Mouse (Mus musculus) urinary bladder, adult 2 months (tissue): ENCODE data around the gene Draxin. TPM values are rescaled to one million over a fixed set of nuclear protein-coding genes. Genes with fewer than 3 reads are reported as not detected.
"Not testable (repeated sequence)": the region's sequence is repeated elsewhere in the genome, so short reads cannot be mapped to it uniquely, and the experiment has no call there.

Experiments used
- DNase-seq: peaks from one replicate; pipeline ENCODE4 v3.0.0; 2022; ENCODE audit warnings: low spot score
- polyA plus RNA-seq: library from polyadenylated mRNA; depleted of rRNA; stranded (reverse); fragments of >200 nt; gene quantifications from 2 replicates; pipeline ENCODE4 v1.2.3, GENCODE M21; 2012

Gene Draxin
- polyA plus RNA-seq, 1 experiment = 0.01 TPM

DNA sequence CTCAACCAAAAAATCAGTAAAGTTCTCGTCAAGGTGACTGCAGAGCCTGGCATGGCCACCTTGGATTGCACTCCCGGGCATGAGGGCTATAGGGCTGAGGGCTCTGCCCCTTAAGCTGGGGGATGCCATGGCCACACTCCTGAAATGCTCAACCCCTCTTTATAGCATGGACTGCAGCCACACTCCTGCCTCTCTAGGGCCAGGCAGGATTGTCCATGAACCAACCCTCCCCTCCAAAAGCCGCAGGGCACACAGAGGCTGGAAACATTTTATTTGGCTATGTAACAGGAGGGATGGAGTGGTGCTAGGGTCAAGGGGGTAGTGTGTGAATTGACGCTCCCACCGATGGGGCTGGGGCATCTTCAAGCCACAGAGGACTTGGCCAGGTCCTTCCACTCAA lies 22.0 kb upstream of the Draxin start:
- DNase-seq = no peak

GRCm38 (mm10) chr4:148151267-148152168 lies 21.0 kb upstream of the Draxin start, which contains the start of gene Fbxo6:
Gene Fbxo6 (minus strand): TSS chr4:148152140.
- peak; percentile 82 for DNase-seq

GRCm38 (mm10) chr4:148150953-148151266 lies 20.4 kb upstream of the Draxin start:
- no peak for DNase-seq

GRCm38 (mm10) chr4:148150242-148150641 lies 19.7 kb upstream of the Draxin start:
- DNase-seq = no peak

GRCm38 (mm10) chr4:148149540-148149939 lies 19.0 kb upstream of the Draxin start:
- no peak for DNase-seq

DNA sequence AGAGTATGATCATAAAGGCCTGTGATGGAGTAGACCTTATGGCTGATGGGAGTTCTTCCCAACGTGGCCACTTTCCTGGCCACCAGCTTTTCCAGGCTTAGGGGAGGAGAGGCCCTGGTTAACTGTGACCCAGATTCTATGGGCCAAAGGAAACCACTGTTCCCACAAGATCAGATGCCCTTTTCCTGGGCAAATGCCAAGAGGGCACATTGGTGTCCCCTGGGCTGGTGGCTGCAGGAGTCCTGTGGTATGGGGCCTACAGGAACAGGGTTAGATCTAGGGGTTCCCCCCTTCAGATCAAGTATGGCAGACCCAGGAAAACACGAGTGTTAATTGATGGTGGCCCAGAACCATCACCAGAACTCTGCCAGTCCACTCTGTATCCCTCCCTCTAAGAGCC lies 17.2 kb upstream of the Draxin start:
- no peak for DNase-seq

DNA sequence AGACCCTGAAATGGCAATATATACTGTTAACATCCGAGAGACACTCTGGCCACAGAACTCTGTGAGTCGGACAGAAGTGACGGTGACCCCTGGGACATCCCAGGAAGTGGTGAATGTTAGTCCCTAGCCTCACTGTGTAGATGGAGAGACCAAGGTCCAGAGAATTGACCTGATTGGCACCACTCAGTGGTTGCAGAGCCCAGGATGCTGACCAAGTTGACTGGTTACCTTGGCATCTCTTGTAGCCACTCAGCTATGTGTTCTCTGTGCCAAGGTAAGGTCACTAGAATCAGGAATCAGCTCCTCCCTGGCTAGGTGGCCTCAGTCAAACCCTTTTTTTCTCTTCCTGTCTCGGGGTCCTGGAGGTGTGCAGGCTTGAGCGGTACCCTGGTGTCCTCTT lies 13.2 kb upstream of the Draxin start:
- no peak for DNase-seq

DNA sequence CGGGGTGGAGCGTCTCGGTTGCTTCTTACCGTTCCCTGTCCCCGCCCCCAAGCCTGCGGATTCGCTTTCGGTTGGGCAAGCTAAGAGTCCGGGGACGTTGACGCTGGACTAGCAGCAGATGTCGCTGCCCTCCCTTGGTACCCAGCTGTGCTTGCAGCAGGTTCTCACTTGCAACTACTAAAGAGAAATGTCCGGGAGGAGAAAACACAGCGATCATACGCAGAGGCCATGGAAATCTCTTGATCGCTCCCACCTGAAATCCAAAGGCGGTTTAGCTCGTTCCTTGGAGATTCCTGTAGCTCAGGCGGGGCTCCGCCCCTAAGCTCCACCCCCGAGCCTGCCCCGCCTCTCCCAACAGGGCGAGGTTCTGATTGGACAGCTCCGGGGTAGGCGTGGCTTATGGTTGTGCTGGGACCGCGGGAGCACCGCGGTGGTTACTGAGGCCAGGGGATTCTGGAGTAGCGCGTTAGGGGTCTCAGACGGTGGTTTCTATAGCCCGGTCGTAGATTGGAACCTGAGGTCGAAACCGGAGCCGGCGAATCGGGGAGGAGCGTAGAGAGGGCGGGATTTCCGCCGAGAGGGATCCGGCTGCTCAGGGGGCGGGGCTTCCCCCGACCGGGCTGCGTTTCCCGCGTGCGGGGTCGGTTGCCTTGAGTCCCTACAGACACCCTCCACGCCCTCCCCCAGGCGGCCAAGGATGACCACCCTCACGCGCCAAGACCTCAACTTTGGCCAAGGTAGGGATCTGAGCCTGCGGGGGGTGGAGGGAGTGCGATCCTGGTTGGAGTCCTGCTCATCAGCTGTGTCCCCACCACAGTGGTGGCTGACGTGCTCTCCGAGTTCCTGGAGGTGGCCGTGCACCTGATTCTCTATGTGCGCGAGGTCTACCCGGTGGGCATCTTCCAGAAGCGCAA lies 9.9 kb upstream of the Draxin start:
- DNase-seq = peak; percentile 93

DNA sequence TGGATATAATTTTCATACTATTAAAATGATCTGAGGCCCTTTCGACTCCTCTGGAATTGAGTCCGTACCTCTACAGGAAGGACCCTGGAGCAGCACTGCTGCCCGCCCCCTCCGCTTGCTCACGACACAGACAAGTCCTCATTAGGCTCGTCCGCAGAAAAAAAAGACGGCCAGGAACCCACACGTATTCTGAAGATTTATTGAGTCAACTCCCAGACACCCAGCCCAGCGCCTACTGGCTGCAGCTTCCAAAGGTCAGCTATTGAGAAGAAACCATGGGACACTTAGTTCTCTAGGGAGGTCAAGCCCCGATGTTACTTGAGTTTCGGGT lies 9.2 kb upstream of the Draxin start:
- no peak for DNase-seq

DNA sequence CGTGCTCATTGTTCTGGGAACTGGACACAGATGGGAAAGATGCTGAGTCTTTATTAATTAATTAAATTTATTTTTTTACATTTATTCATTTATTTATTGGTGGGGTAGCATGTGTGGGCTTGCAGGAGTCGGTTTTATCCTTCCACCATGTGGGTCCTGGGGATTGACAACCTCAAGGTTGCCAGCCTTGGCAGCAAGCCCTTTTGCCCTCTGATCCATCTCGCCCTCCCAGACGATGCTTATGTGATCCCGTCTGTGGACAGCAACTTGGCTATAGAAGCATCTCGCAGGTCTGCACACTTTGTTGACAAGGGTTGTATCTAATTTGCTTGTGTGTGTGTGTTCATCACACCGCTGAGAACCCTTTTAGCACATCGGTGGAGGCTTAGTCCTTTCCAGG lies 7.0 kb upstream of the Draxin start:
- no peak for DNase-seq

DNA sequence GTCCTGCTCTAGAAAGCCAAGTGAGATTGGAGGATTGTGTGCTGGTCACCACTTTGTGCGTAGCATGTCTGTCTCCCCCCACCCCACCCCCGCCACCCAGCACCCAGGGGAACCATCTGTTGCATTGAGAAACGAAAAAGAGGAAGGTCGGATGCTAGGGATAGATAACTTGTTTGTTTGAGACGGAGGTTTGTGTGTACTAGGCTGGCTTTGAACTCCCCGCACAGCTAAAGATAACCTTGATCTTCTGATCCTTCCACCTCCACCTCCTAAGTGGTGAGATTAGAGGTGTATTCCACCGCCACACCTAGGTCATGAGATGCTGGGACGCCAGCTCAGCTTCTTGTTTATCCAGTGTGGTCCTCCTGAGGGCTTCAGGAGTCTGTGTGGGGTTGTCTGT lies 4.5 kb upstream of the Draxin start:
- DNase-seq = no peak

DNA sequence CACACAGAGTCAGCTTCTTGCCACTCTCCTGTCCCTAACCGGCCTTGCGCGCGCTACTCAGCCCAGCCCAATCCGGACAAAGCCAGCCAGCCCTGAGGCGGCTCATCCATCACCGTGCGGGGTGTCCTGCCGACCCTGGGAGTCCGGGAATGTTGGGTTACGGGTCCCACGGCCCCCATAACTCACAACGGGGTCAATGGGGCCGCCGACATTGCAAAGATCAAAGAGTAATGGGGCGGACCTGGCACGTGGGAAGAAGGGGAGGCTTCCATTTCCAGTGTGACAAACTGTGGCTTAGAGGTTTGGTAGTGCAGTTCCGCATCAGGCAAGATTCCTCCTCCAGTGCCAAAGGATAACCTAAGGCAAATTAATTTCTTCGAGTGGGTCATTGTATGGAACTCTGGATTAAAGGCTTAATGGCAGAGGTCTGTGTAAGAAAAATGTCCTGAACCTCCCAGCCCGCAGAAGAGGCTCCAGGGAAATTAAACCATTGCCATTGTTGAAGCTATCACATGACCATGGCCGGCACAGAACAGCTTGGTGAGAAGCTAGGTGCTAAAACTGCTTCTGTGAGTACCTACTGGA lies 1.1 kb upstream of the Draxin start:
- DNase-seq = no peak

DNA sequence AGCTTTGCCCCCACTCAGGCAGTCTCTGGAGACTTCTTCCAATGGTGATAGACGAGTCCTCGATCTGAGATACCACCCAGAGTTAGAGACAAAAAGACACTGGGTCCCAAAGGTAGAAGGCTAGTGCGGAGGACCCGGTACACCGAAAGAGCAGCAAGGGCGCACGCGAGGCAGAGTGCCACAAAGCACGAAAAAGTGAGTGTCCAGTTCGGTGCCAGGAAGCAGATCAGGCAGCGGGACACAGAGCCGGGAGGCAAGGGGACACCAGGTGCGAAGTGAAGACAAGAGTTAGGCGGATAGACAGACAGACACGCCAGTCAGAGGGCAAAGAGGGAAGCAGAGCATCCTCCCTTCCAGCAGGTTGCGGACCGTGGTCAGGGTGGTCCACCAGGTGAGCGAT lies 365 bp downstream of the Draxin start, which contains the start of gene Mad2l2:
Mad2l2 (plus strand) TSS at position 252 of the 400 bp plus-strand sequence.
- no peak for DNase-seq

DNA sequence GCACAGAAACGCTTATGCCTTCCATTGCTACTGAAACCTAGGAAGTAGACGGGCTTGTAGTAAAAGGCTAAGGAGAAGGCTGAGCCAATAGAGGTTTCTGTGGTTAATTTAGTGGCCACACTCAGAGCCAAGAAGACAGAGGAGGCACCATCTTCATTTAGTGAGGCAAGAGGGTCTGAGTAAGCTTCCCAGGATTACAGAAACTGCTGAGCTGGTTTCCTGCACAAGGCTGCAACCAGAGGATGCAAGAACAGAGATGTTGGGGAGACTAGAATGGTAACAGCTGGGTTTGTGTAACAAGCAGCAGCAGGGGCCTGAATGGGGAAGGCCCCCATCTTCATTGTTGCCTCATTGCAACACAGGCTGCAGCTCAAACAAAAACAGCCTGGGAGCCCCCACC lies 1.8 kb downstream of the Draxin start:
- no peak for DNase-seq

- no peak for DNase-seq
Measured at GRCm38 (mm10) chr4:148128241-148128640, 2.3 kb downstream of the Draxin start.

DNA sequence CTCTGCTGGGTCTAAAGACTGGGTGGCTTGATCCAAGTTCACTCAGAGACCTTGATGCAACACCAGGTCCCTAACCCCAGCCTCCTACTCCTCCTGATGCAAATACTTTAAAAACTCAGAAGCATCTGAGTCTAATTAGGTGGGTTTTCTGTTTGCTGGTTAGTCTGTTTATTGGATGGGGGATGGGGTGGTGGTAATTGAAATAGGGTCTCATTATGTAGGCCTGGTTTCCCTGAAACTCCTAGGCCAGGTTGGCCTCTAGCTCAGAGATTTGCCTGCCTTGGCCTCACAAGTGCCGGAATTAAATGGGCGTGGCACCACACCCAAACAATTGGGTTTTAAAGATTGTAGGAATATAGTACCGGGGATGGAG lies 7.8 kb downstream of the Draxin start:
- no peak for DNase-seq

DNA sequence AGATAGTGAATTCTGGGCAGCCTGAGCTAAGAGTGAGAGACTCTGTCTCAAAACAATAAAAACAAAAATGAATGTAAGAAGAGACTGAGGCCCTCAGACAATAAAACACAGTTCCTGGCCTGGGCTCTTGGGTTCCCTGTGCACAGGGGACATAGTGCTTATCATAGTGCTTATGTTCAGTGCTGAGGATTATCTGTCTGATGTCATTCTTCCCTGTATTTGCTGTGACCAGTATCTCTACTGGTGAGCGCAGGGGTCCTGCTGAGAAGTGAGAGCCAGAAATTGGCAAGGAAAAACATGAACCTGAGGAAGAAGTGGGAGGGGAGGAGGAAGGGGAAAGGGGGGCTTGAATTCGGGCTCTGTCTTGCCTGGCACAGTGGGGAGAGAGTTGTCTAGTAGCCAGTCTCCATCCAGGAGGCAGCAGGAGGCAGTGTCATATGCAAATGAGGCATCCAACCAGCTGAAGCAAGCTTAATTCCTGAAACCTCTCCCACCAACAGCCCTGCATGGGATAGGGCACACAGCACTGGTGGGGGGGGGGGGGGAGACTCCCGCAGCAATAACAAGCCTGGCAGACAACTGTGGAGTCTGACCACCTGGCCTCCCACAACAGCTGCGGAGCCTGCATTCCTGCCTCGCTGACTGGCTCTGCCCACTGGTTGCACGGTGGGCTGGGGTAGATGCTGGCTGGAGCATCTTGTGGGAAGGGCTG lies 8.4 kb downstream of the Draxin start:
- no peak for DNase-seq

GRCm38 (mm10) chr4:148121362-148121761 lies 9.1 kb downstream of the Draxin start:
- no peak for DNase-seq

DNA sequence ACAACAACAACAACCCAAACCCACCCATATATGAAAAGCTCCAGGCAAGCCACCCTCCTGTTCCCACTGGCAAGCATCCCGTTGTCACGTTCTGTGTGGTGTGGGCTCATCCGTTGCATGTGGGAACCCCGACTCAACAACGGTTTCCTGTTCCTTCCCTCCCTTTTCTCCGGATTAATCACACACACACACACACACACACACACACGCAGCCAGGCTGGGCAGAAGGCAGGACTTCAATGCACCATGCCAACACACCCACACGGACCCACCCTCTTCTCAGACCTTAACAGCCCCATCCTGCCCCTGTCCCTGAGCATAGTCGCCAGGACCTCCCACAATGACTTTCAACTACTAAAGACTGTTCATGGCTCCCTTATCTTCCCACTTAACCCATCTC lies 9.9 kb downstream of the Draxin start:
- DNase-seq = no peak

DNA sequence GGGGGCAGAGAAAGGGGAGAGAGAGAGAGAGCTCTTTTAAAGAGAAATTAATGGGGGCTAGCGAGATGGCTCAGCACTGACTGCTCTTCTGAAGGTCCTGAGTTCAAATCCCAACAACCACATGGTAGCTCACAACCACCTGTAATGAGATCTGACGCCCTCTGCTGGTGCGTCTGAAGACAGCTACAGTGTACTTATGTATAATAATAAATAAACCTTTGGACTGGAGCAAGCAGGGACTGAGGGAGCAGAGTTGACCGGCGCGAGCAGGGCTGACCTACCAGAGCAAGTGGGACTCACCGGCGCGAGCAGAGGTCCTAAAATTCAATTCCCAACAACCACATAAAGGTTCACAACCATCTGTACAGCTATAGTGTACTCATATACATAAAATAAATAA lies 10.9 kb downstream of the Draxin start:
- DNase-seq = not testable (repeated sequence)

- DNase-seq = no peak
Measured at GRCm38 (mm10) chr4:148117392-148117791, 13.1 kb downstream of the Draxin start.

- no peak for DNase-seq
Measured at GRCm38 (mm10) chr4:148116657-148117056, 13.8 kb downstream of the Draxin start.
